Mouse (Mus musculus): ENCODE measurements around the gene Pik3r1.

Gene Pik3r1

DNA sequence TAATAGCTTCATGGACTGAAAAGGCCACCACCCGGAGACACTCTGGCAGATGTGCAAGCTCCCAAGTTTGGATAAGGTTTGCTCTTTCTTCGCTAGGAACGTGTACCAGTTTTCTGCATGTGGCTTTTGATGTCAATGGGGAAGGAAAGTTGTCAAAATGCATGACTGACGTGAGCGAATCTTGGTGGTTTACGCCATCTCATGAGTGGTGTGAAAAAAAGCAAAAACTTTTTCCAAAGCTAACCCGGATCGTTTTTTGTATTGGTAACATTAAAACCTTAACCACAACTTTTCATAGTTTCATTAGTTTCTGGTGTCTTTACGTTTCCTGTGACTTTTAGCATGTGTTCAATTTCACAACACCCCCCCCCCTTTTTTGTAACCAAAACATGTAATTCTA is 60.8 kb downstream of the Pik3r1 start:
- DNase-seq (ENCODE audit: low spot score): no peak

GRCm38 (mm10) chr13:101706426-101706825 is 61.6 kb downstream of the Pik3r1 start:
- DNase-seq (ENCODE audit: low spot score): no peak

DNA sequence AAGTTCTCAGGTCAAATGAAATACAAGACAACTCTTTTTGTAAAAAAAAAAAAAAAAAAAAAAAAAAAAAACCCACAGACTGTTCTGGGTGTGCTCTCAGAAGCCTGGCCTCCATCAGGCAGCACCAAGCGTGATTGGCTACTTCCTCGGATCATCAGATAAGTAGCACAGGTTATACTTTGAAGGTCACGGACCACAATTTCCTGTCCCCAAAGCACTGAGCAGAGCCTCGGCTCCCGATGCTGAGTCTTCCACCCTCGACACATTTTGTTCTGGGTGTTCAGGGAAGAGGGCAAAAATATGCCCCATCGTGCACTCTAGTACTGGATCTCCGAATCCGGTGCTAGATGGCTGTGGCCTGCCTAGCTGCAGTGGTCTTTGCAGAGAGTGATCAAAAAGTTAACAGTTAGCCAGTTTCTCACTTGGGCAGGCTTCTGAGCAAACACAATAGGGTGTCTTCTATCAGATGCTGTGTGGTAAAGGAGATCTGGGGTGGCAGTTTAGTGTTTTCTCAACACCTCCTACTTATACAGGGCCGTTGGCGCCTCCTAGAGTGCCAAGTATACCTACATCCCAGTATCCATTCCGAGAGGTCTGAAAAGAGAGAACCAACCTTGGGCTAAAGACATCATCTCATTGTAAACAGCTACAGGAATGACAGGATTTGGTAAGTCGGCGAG is 65.8 kb downstream of the Pik3r1 start:
- DNase-seq (ENCODE audit: low spot score): no peak

DNA sequence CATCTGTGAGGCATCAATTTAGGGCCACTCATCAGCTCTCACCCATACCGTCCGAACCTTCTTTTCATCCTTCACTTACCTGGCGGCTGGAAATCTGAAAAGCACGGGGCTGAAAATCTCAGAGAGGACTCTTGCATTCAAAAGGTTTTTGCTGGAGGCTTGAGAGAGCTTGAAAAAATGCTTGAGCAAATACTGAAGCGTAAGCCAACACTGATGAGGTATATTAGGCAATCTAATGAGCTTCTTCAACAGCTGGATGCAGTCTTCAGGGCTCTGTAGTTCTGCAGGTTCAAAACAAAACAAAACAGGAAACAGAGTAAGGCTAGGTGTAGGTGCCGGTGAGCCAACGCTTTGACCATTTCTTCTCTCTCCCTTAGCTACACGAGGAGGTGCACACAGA is 66.4 kb downstream of the Pik3r1 start:
- DNase-seq (ENCODE audit: low spot score): no peak

GRCm38 (mm10) chr13:101699742-101700141 is 68.3 kb downstream of the Pik3r1 start:
- no peak for DNase-seq (ENCODE audit: low spot score)

DNA sequence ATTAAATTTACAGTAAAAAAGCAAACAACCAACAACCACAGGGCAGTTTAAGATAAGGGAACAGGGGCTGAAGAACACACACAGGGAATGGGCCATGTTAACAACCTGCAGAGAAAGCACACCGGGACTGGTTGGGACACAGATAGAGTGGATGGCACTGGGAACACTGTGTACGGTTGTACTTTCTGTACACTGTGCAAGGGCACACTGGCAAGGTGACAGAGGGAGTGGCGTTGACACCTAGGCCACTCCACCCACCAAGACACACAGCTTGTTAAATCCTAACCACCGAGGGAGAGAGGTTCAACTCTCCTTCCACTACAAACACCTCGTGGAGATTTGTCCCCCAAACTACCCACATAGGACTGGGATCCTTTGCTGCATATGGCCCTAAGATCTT is 70.1 kb downstream of the Pik3r1 start:
- DNase-seq (ENCODE audit: low spot score): no peak

- DNase-seq (ENCODE audit: low spot score): no peak
Observed at GRCm38 (mm10) chr13:101697461-101697860, 70.6 kb downstream of the Pik3r1 start.

GRCm38 (mm10) chr13:101696827-101697226 is 71.2 kb downstream of the Pik3r1 start:
- DNase-seq (ENCODE audit: low spot score): no peak

GRCm38 (mm10) chr13:101696316-101696715 is 71.7 kb downstream of the Pik3r1 start:
- DNase-seq (ENCODE audit: low spot score): no peak

GRCm38 (mm10) chr13:101695876-101696275 is 72.1 kb downstream of the Pik3r1 start:
- DNase-seq (ENCODE audit: low spot score): peak; percentile 91

GRCm38 (mm10) chr13:101694496-101695251 is 73.3 kb downstream of the Pik3r1 start:
- peak; percentile 72 for DNase-seq (ENCODE audit: low spot score)

DNA sequence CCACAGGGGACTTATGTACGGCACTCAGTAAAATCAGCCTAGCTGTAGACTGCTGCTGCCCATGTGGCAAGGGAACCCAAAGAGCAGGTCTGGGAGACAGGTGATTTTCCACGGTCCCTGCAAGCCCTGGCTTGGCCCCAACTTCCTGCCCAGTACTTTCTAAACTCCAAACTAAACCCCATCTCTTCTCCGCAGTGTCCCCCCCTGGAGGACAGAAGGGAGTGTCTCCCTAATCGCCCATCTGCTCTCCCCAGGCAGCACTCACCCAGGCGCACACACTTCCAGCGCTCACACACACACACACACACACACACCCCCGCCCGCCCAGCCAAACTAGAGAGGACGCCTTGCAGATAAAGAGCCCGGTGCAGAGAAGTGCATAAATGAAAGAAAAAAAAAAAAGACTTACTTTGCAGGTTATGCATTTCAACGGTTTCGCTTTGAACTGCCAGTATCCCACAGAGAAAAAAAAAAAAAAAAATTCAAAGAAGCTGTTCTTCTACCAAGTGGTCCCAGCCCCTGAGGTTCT is 74.0 kb downstream of the Pik3r1 start:
- DNase-seq (ENCODE audit: low spot score): peak; percentile 58

GRCm38 (mm10) chr13:101692866-101693691 is 74.9 kb downstream of the Pik3r1 start:
- DNase-seq (ENCODE audit: low spot score): no peak

GRCm38 (mm10) chr13:101692239-101692784 is 75.7 kb downstream of the Pik3r1 start:
- no peak for DNase-seq (ENCODE audit: low spot score)

- no peak for DNase-seq (ENCODE audit: low spot score)
Observed at GRCm38 (mm10) chr13:101691669-101692068, 76.3 kb downstream of the Pik3r1 start.

GRCm38 (mm10) chr13:101690911-101691655 is 76.9 kb downstream of the Pik3r1 start:
- no peak for DNase-seq (ENCODE audit: low spot score)

- no peak for DNase-seq (ENCODE audit: low spot score)
Observed at GRCm38 (mm10) chr13:101690167-101690566, 77.8 kb downstream of the Pik3r1 start.

DNA sequence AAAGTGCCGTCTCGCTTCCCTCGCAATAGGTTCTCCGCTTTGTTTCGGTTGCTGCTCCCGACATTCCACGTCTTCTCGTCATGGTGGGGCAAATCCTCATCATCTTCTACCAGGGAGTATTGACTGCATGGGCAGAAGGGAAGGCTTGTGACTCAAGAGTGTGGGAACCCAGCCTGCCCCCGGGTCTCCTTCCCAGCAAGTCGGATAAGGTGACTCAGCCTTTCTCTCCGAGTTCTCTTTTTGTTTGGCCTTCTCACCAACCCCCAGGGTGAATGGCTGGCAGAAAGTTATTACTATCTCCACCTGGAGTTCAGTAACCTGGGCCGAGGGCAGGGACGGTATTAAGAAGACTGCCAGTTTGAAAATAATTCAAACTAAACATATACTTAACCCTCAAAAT is 81.8 kb downstream of the Pik3r1 start:
- no peak for DNase-seq (ENCODE audit: low spot score)

DNA sequence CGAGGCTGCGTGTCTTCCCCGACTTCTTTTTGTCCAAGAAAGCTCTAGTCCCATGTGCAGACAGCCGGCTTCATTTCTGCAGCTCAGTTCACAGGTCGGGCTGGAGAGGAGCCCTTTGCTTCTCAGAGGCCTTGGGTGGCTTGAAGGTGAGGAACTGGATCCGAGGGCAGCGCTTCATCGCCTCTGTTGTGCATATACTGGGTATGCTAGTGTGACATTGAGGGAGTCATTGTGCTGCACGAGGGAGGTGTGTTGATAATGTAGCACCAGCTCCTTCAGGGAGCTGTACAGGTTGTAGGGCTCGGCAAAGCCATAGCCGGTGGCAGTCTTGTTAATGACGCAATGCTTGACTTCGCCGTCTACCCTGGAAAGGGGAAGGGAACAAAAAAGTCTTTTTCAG is 83.3 kb downstream of the Pik3r1 start:
- DNase-seq (ENCODE audit: low spot score): no peak

- DNase-seq (ENCODE audit: low spot score): no peak
Observed at GRCm38 (mm10) chr13:101682378-101682777, 85.6 kb downstream of the Pik3r1 start.

- no peak for DNase-seq (ENCODE audit: low spot score)
Observed at GRCm38 (mm10) chr13:101680083-101680482, 87.9 kb downstream of the Pik3r1 start.

All from urinary bladder, postnatal 25 days (tissue).